Mouse (Mus musculus) C2C12 (cell line): ENCODE measurements around the gene Kcnj2.

ENCODE experiments used
- CTCF ChIP-seq: IDR thresholded peaks from one replicate; pipeline ENCODE4 v1.5.1; 2011; ENCODE audit not compliant: control insufficient read depth, insufficient read depth, insufficient read length
- MYOG ChIP-seq: IDR thresholded peaks from one replicate; pipeline ENCODE4 v1.6.1; 2011; ENCODE audit not compliant: control insufficient read depth, insufficient read length; ENCODE audit errors: extremely low read depth
- USF1 ChIP-seq: IDR thresholded peaks from one replicate; pipeline ENCODE4 v1.6.1; 2011; ENCODE audit warnings: low read depth, mild to moderate bottlenecking, control low read depth, moderate library complexity

DNA sequence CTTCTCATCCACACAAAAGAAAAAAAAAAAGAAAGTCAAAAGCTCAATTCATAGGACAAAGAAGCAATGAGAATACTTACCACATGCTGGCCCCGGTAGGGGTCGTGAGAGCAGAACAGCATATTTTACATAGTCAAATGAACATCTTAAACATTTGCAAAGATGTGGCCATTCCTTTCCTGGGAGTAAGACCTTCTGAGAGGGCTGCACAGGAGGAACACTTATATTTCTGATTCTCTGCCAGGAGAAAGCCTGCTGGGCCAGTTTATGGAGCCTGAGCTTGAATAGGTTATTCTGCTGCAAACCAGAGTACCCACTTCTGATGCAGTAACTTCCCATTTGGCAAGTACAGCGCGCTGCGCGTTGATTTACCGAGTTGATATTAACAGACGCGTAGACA, 55.5 kb downstream of the Kcnj2 start:
- TF ChIP-seq USF1 (no peak), CTCF (no peak), MYOG (no peak)
